In genomic region chr3:146792144-146792748, GRCm38 (mm10) we compare ENCODE assay signal across 13 mouse cellular contexts. TPM values are rescaled to one million over a fixed set of nuclear protein-coding genes. Genes with fewer than 3 reads are reported as not detected.
A peak's percentile ranks its signal among the peaks of the same experiment; 100 is the strongest.
DNase-seq lines count a peak whose midpoint lies in the region; ATAC-seq and TF ChIP-seq lines count a peak whose summit lies in the region.
"Had no signal": no experiment of that assay in that cellular context is flagged by ENCODE, and none has a peak within 500 bp of the region (broad histone marks: within the 10 kb centered on the region; RNA-seq: fewer than 3 reads in every experiment).

No protein-coding gene starts in this region.

- H3K79me2 ChIP-seq in heart, adult 2 months (replicated peaks; ENCODE audit: control insufficient read depth, insufficient read depth, low read length): peaks cover 5% of the 10 kb centered on the region

- H3K27ac ChIP-seq in heart, adult 2 months: no peak overlapping the region
- no peak overlapping the region for H3K27ac ChIP-seq in heart, embryonic 10.5 days
- H3K27ac ChIP-seq: embryonic facial prominence, embryonic 15.5 days; heart, embryonic 15.5 days; lung, embryonic 15.5 days had no signal

- H3K9ac ChIP-seq in heart, adult 2 months (ENCODE audit: low read depth, low read length): no peak overlapping the region
- H3K9ac ChIP-seq: embryonic facial prominence, embryonic 15.5 days; heart, embryonic 15.5 days; lung, embryonic 15.5 days had no signal

- peak; percentile 79 for TF ChIP-seq CTCF in heart, adult 2 months (IDR thresholded peaks at IDR 0.05)
- TF ChIP-seq CTCF in lung, adult 2 months (IDR thresholded peaks at IDR 0.05; ENCODE audit: insufficient read depth, low read length): peak; percentile 23; the same call in 1 of the 2 replicates

- no peak overlapping the region for H3K4me3 ChIP-seq in heart, adult 2 months
- no peak overlapping the region for H3K4me3 ChIP-seq in heart, embryonic 10.5 days
- H3K4me3 ChIP-seq in lung, adult 2 months (replicated peaks; ENCODE audit: extremely low read depth, low read depth, low read length): no peak overlapping the region
- H3K4me3 ChIP-seq: embryonic facial prominence, embryonic 15.5 days; heart, embryonic 15.5 days; lung, embryonic 15.5 days had no signal

- no peak for TF ChIP-seq POLR2A in heart, adult 2 months (IDR thresholded peaks at IDR 0.05; ENCODE audit: insufficient read depth, low read depth, low read length)
- no peak for TF ChIP-seq POLR2A in lung, adult 2 months (IDR thresholded peaks at IDR 0.05; ENCODE audit: borderline replicate concordance, extremely low read depth, low read depth, low read length)

- 74% methylated on average over 3 of the region's 3 CpGs for WGBS in heart, adult 2 months
- WGBS in heart, embryonic 10.5 days: 91% methylated on average over 3 of the region's 3 CpGs
- WGBS in lung, adult 2 months: 70% methylated on average over 3 of the region's 3 CpGs

- H3K27me3 ChIP-seq in heart, adult 2 months (ENCODE audit: control insufficient read depth, insufficient read depth, low read length): no peaks in the 10 kb centered on the region
- H3K27me3 ChIP-seq in heart, embryonic 10.5 days (ENCODE audit: insufficient read depth, poor library complexity, severe bottlenecking): no peaks in the 10 kb centered on the region
- H3K27me3 ChIP-seq: embryonic facial prominence, embryonic 15.5 days; heart, embryonic 15.5 days; lung, embryonic 15.5 days had no signal

- intact Hi-C loops in heart, adult 2 months (cut with DNase I): loop anchor here (5.0 kb wide), 1 partner anchor 105 kb away; no protein-coding TSS in a partner anchor

- peak; percentile 74 for ATAC-seq in megakaryocyte-erythroid progenitor cell, adult 5-6 weeks (replicated peaks; ENCODE audit: low FRiP score, low TSS enrichment, poor library complexity, severe bottlenecking)
- ATAC-seq: inflammation-experienced regulatory T-cells, adult 6 months had no signal

- DNase-seq in heart, adult 2 months: no peak
- no peak for DNase-seq in heart, embryonic 10.5 days (ENCODE audit: low spot score)
- DNase-seq in lung, adult 2 months: no peak
- no peak for DNase-seq in lung, postnatal 14 days
- peak; percentile 20 for DNase-seq in MN1 (ENCODE audit: low spot score)
- DNase-seq in cerebellum, postnatal 36 days: no peak
- DNase-seq in gastrocnemius, adult 8-10 months (ENCODE audit: low spot score in 2 of 2): no peak
- DNase-seq: cerebellum, adult 8-10 months had no signal

- no peaks in the 10 kb centered on the region for H3K9me3 ChIP-seq in heart, embryonic 10.5 days
- H3K9me3 ChIP-seq: embryonic facial prominence, embryonic 15.5 days; heart, embryonic 15.5 days; lung, embryonic 15.5 days had no signal

- no peaks in the 10 kb centered on the region for H3K36me3 ChIP-seq in heart, adult 2 months (ENCODE audit: control insufficient read depth, insufficient read depth, low read length)
- H3K36me3 ChIP-seq in heart, embryonic 10.5 days: no peaks in the 10 kb centered on the region

- no peaks in the 10 kb centered on the region for H3K4me1 ChIP-seq in heart, adult 2 months (ENCODE audit: control insufficient read depth, insufficient read depth, low read length)
- no peaks in the 10 kb centered on the region for H3K4me1 ChIP-seq in heart, embryonic 10.5 days
- no peaks in the 10 kb centered on the region; the same call in 1 of the 2 replicates for H3K4me1 ChIP-seq in lung, adult 2 months (ENCODE audit: control insufficient read depth, insufficient read depth, low read length)
- H3K4me1 ChIP-seq: embryonic facial prominence, embryonic 15.5 days; heart, embryonic 15.5 days; lung, embryonic 15.5 days had no signal

- TF ChIP-seq EP300 in heart, adult 2 months (IDR thresholded peaks at IDR 0.05; ENCODE audit: insufficient read depth, low read depth, low read length): no peak

RNA-seq across cellular contexts. Expression of gene Prkacb, which starts 20.5 kb away (rescaled TPM):
- total RNA-seq in heart, adult 2 months (2021): 10 to 100 TPM; 57.4 to 58.9 TPM
- polyA plus RNA-seq in heart, adult 2 months (2012; rRNA removed): 19.8 and 30.4 TPM in 2 replicates
- 50.0 and 52.9 TPM in 2 replicates for polyA plus RNA-seq in heart, embryonic 10.5 days (2016; fragmentation: Nextera tagmentation; extraction: Ambion mirVana)
- polyA plus RNA-seq in lung, adult 2 months (2012; rRNA removed): 21.2 and 26.1 TPM in 2 replicates
- total RNA-seq in megakaryocyte-erythroid progenitor cell, adult 5-6 weeks (2014; fragmentation: Nextera tagmentation): 33.4 and 35.9 TPM in 2 replicates
- total RNA-seq in megakaryocyte-erythroid progenitor cell, adult 5-6 weeks (2017): 39.0 and 68.3 TPM in 2 replicates
- 10 to 100 TPM; 42.4 to 46.6 (median 43.7) TPM for total RNA-seq in gastrocnemius, adult 8-10 months (2022)

RNA-seq across cellular contexts. Expression of gene Ttll7, which starts 59.9 kb away (rescaled TPM):
- 1 to 10 TPM; 4.3 to 6.1 TPM for total RNA-seq in heart, adult 2 months (2021)
- polyA plus RNA-seq in heart, adult 2 months (2012; rRNA removed): 1.6 and 2.1 TPM in 2 replicates
- polyA plus RNA-seq in heart, embryonic 10.5 days (2016; fragmentation: Nextera tagmentation; extraction: Ambion mirVana): 2.0 TPM in 2 replicates
- 7.0 and 9.2 TPM in 2 replicates for polyA plus RNA-seq in lung, adult 2 months (2012; rRNA removed)
- 0.54 TPM in 1 of 2 replicates, not detected in the other for total RNA-seq in megakaryocyte-erythroid progenitor cell, adult 5-6 weeks (2014; fragmentation: Nextera tagmentation)
- total RNA-seq in megakaryocyte-erythroid progenitor cell, adult 5-6 weeks (2017): 0.19 TPM in 1 of 2 replicates, not detected in the other
- total RNA-seq in gastrocnemius, adult 8-10 months (2022): 100 to 1,000 TPM; 104 to 195 (median 155) TPM
- polyA plus RNA-seq: inflammation-experienced regulatory T-cells, adult 6 months had no signal

Comparison
In these comparisons a context has a peak if more than half of its experiments do, and no peak if none do; other contexts are left out.
1. RNA of gene Ttll7, which starts 59.9 kb away (total RNA-seq): 104 to 195 TPM in gastrocnemius, adult 8-10 months; 4.3 to 6.1 TPM in heart, adult 2 months and 0.19 to 0.54 TPM in megakaryocyte-erythroid progenitor cell, adult 5-6 weeks; every median in the first group is over 10 times any median in the second.